In genomic region chr3:102249401-102249991, GRCm38 (mm10) we compare ENCODE assay signal across 8 mouse cellular contexts. TPM values are rescaled to one million over a fixed set of nuclear protein-coding genes. Genes with fewer than 3 reads are reported as not detected.
DNase-seq lines count a peak whose midpoint lies in the region; ATAC-seq and TF ChIP-seq lines count a peak whose summit lies in the region.

No protein-coding gene starts in this region.

- no peaks in the 10 kb centered on the region for H3K4me1 ChIP-seq in ES-E14 (ENCODE audit: control insufficient read depth in 2 of 2, insufficient read depth in 2 of 2, low read length in 2 of 2, poor library complexity in 1 of 2)
- H3K4me1 ChIP-seq in forebrain, embryonic 13.5 days = no peaks in the 10 kb centered on the region
- H3K4me1 ChIP-seq in hindbrain, embryonic 15.5 days (replicated peaks) = no peaks in the 10 kb centered on the region
- H3K4me1 ChIP-seq in midbrain, embryonic 14.5 days (ENCODE audit: control insufficient read depth, insufficient read depth, low read length) = no peaks in the 10 kb centered on the region
- H3K4me1 ChIP-seq in testis, adult 2 months (ENCODE audit: control insufficient read depth, insufficient read depth, low read length) = no peaks in the 10 kb centered on the region

- H3K4me3 ChIP-seq in ES-E14 (ENCODE audit: insufficient read depth in 1 of 2, low read depth in 1 of 2, low read length in 2 of 2, poor library complexity in 1 of 2, severe bottlenecking in 1 of 2) = no peak overlapping the region
- no peak overlapping the region for H3K4me3 ChIP-seq in forebrain, embryonic 13.5 days
- no peak overlapping the region for H3K4me3 ChIP-seq in hindbrain, embryonic 15.5 days
- H3K4me3 ChIP-seq in midbrain, embryonic 14.5 days (replicated peaks; ENCODE audit: low read depth, low read length) = no peak overlapping the region
- H3K4me3 ChIP-seq in testis, adult 2 months (ENCODE audit: control insufficient read depth, low read depth, low read length) = no peak overlapping the region

- peak; percentile 50; the same call in 1 of the 2 replicates for ATAC-seq in forebrain, embryonic 13.5 days
- ATAC-seq in hindbrain, embryonic 15.5 days (ENCODE audit: low FRiP score, low read depth) = peak; percentile 80
- peak; percentile 46; the same call in 1 of the 2 replicates for ATAC-seq in midbrain, embryonic 14.5 days (ENCODE audit: low FRiP score, low TSS enrichment)

- TF ChIP-seq CTCF in testis, adult 2 months (IDR thresholded peaks at IDR 0.05; ENCODE audit: control insufficient read depth, insufficient read depth, insufficient replicate concordance, low read depth, low read length) = peak; percentile 49; the same call in 1 of the 2 replicates

- DNase-seq in ES-E14 (ENCODE audit: low read depth, low spot score) = peak; percentile 35
- DNase-seq in adrenal gland, postnatal 25 days = peak; percentile 45
- peak; percentile 60 to 70 for DNase-seq in left cerebral cortex, postnatal 10 days (ENCODE audit: extremely low spot score in 1 of 2, low spot score in 2 of 2)
- peak; percentile 89 for DNase-seq in midbrain, embryonic 14.5 days
- no peak for DNase-seq in B cell, adult 2 months

- in situ Hi-C loops in ES-E14 (cut with MboI; ENCODE audit: low sequenced_read_pairs in 2 of 2, unreplicated experiment in 2 of 2) = loop anchor here in 1 of 2 experiments (10.0 kb wide), 1 partner anchor 125 kb away; no protein-coding TSS in a partner anchor

- no peaks in the 10 kb centered on the region for H3K9me3 ChIP-seq in ES-E14 (ENCODE audit: control insufficient read depth, insufficient read depth, low read depth, low read length)
- no peaks in the 10 kb centered on the region for H3K9me3 ChIP-seq in forebrain, embryonic 13.5 days (replicated peaks)
- no peaks in the 10 kb centered on the region for H3K9me3 ChIP-seq in hindbrain, embryonic 15.5 days
- no peaks in the 10 kb centered on the region for H3K9me3 ChIP-seq in midbrain, embryonic 14.5 days (ENCODE audit: control insufficient read depth, low read length)

- 62% methylated on average over 9 of the region's 9 CpGs for WGBS in forebrain, embryonic 13.5 days
- 57% methylated on average over 9 of the region's 9 CpGs for WGBS in hindbrain, embryonic 15.5 days
- 62% methylated on average over 9 of the region's 9 CpGs for WGBS in midbrain, embryonic 14.5 days

- TF ChIP-seq POLR2A in testis, adult 2 months (IDR thresholded peaks at IDR 0.05; ENCODE audit: control insufficient read depth, low read depth, low read length) = no peak

- intact Hi-C loops in left cerebral cortex, postnatal 10 days (cut with DNase I) = loop anchor here (1.0 to 2.0 kb wide), 2 partner anchors 443 to 555 kb away; no protein-coding TSS in a partner anchor

- no peak overlapping the region for H3K27ac ChIP-seq in ES-E14 (ENCODE audit: insufficient read depth, low read depth, low read length, poor library complexity, severe bottlenecking)
- no peak overlapping the region for H3K27ac ChIP-seq in forebrain, embryonic 13.5 days
- no peak overlapping the region for H3K27ac ChIP-seq in hindbrain, embryonic 15.5 days (replicated peaks)
- no peak overlapping the region for H3K27ac ChIP-seq in midbrain, embryonic 14.5 days (replicated peaks; ENCODE audit: low read depth, low read length)
- H3K27ac ChIP-seq in testis, adult 2 months (ENCODE audit: control insufficient read depth, insufficient read depth, low read depth, low read length) = no peak overlapping the region

- H3K4me2 ChIP-seq in forebrain, embryonic 13.5 days = no peak overlapping the region
- H3K4me2 ChIP-seq in hindbrain, embryonic 15.5 days = no peak overlapping the region
- H3K4me2 ChIP-seq in midbrain, embryonic 14.5 days (ENCODE audit: low read length) = no peak overlapping the region

- no peaks in the 10 kb centered on the region for H3K36me3 ChIP-seq in ES-E14 (ENCODE audit: control insufficient read depth, insufficient read depth, low read length, poor library complexity, severe bottlenecking)
- H3K36me3 ChIP-seq in forebrain, embryonic 13.5 days (ENCODE audit: poor library complexity, severe bottlenecking) = no peaks in the 10 kb centered on the region
- H3K36me3 ChIP-seq in hindbrain, embryonic 15.5 days = no peaks in the 10 kb centered on the region
- no peaks in the 10 kb centered on the region for H3K36me3 ChIP-seq in midbrain, embryonic 14.5 days (ENCODE audit: control insufficient read depth, insufficient read depth, low read length)
- no peaks in the 10 kb centered on the region for H3K36me3 ChIP-seq in testis, adult 2 months (ENCODE audit: control insufficient read depth, insufficient read depth, low read length)

- H3K9ac ChIP-seq in ES-E14 (ENCODE audit: insufficient read depth, low read depth, low read length, poor library complexity, severe bottlenecking) = no peak overlapping the region
- no peak overlapping the region for H3K9ac ChIP-seq in forebrain, embryonic 13.5 days
- no peak overlapping the region for H3K9ac ChIP-seq in hindbrain, embryonic 15.5 days
- H3K9ac ChIP-seq in midbrain, embryonic 14.5 days (replicated peaks; ENCODE audit: low read length) = no peak overlapping the region

- no peaks in the 10 kb centered on the region for H3K27me3 ChIP-seq in forebrain, embryonic 13.5 days
- no peaks in the 10 kb centered on the region for H3K27me3 ChIP-seq in hindbrain, embryonic 15.5 days
- no peaks in the 10 kb centered on the region for H3K27me3 ChIP-seq in midbrain, embryonic 14.5 days (ENCODE audit: control insufficient read depth, insufficient read depth, low read length)
- no peaks in the 10 kb centered on the region for H3K27me3 ChIP-seq in testis, adult 2 months (ENCODE audit: control insufficient read depth, insufficient read depth, low read length)

TF ChIP-seq in ES-E14, 5 proteins besides CTCF, POLR2A, EP300 and RAD21:
- TF ChIP-seq ZNF384 (IDR thresholded peaks at IDR 0.05; ENCODE audit: low read depth, low read length) (no peak), MAFK (IDR thresholded peaks at IDR 0.05; ENCODE audit: insufficient read depth, low read depth, low read length) (peak; percentile 98), CHD2 (IDR thresholded peaks at IDR 0.05; ENCODE audit: low read depth, low read length) (no peak), ZC3H11A (IDR thresholded peaks at IDR 0.05; ENCODE audit: borderline replicate concordance, low read depth, low read length) (peak; percentile 82)

RNA-seq across cellular contexts. Expression of gene Vangl1, which starts 45.0 kb away (rescaled TPM):
- total RNA-seq in ES-E14 (2012; rRNA removed) = 119 and 167 TPM in 2 replicates
- 29.7 and 38.9 TPM in 2 replicates for total RNA-seq in adrenal gland, postnatal 25 days (2021)
- 3.7 and 5.1 TPM in 2 replicates for polyA plus RNA-seq in forebrain, embryonic 13.5 days (2015; fragmentation: Nextera tagmentation; extraction: Ambion mirVana)
- polyA plus RNA-seq in hindbrain, embryonic 15.5 days (2015; fragmentation: Nextera tagmentation; extraction: Ambion mirVana) = 9.1 and 9.5 TPM in 2 replicates
- 1 to 10 TPM; 2.9 to 7.9 TPM for total RNA-seq in left cerebral cortex, postnatal 10 days (2021)
- 5.9 and 7.8 TPM in 2 replicates for polyA plus RNA-seq in midbrain, embryonic 14.5 days (2014; fragmentation: Nextera tagmentation; extraction: Ambion mirVana)
- polyA plus RNA-seq in testis, adult 2 months (2012; rRNA removed) = 1.3 and 2.6 TPM in 2 replicates

Comparison
In these comparisons a context has a peak if more than half of its experiments do, and no peak if none do; other contexts are left out.
1. DNase-seq: peak in ES-E14 (single experiment), adrenal gland, postnatal 25 days (single experiment), left cerebral cortex, postnatal 10 days (2 of 2) and midbrain, embryonic 14.5 days (single experiment); none in B cell, adult 2 months (0 of 2).
2. Peak in every context shown above with its lines, with median percentiles within 50 percentile points of each other: ATAC-seq.